Mouse (Mus musculus) CH12.LX (cell line): ENCODE measurements at regions not wholly inside any gene's neighbourhood (a gene's known extent, or its start where the extent isn't known, plus 50 kb on each side); places are given as distances from the start of the nearest gene placed in this dataset.

Experiments used
- DNase-seq: peaks from one replicate; pipeline ENCODE4 v3.0.0-alpha.2; 2013; ENCODE audit errors: extremely low read depth
- H3K27ac ChIP-seq: 2 replicates; pipeline ENCODE4 v1.5.1; 2012; ENCODE audit warnings: low read depth, mild to moderate bottlenecking, control low read depth, moderate library complexity; ENCODE audit not compliant: insufficient read depth
- H3K27me3 ChIP-seq: replicated peaks from 2 replicates; pipeline ENCODE3; 2012; ENCODE audit warnings: inconsistent platforms
- H3K36me3 ChIP-seq, 2 experiments: replicated peaks in 1 of 2; 2 replicates each; pipeline versions ENCODE3 to v1.6.1; 2012; ENCODE audit warnings: inconsistent platforms in 1 of 2, low read length in 1 of 2, mild to moderate bottlenecking in 1 of 2, mixed read lengths in 1 of 2, moderate library complexity in 1 of 2; ENCODE audit not compliant: control insufficient read depth in 1 of 2, insufficient read depth in 1 of 2
- H3K4me1 ChIP-seq, 2 experiments: 2 replicates each; pipeline ENCODE4 v1.6.1; 2012; ENCODE audit warnings: inconsistent platforms in 1 of 2, moderate library complexity in 1 of 2; ENCODE audit not compliant: insufficient read depth in 2 of 2, control insufficient read depth in 1 of 2
- H3K4me2 ChIP-seq: 2 replicates; pipeline ENCODE4 v1.6.1; 2012; ENCODE audit warnings: low read depth, mild to moderate bottlenecking, control low read depth; ENCODE audit not compliant: poor library complexity, insufficient read depth, severe bottlenecking
- H3K4me3 ChIP-seq, 3 experiments: fragments of 150-350 bp in 1 of 3; sonication (generic) in 1 of 3; replicated peaks in 1 of 3; 2 replicates each; pipeline versions ENCODE3 to v1.5.1; 2011 to 2012; ENCODE audit warnings: low read depth in 2 of 3, low read length in 2 of 3, mild to moderate bottlenecking in 2 of 3, moderate library complexity in 2 of 3, control low read depth in 1 of 3, improper control_type of control experiment in 1 of 3, inconsistent platforms in 1 of 3, mixed read lengths in 1 of 3; ENCODE audit not compliant: poor library complexity in 1 of 3
- H3K79me2 ChIP-seq: replicated peaks from 2 replicates; pipeline ENCODE4 v1.6.1; 2012; ENCODE audit warnings: mild to moderate bottlenecking, moderate library complexity; ENCODE audit not compliant: control insufficient read depth, poor library complexity, insufficient read depth, severe bottlenecking; ENCODE audit errors: extremely low read depth
- H3K9ac ChIP-seq: 2 replicates; pipeline ENCODE4 v1.6.1; 2012; ENCODE audit warnings: low read depth, mild to moderate bottlenecking, control low read depth, moderate library complexity; ENCODE audit not compliant: insufficient read depth
- H3K9me3 ChIP-seq: replicated peaks from 2 replicates; pipeline ENCODE3; 2012; ENCODE audit warnings: low read length, inconsistent platforms, mixed read lengths
- BHLHE40 ChIP-seq: IDR thresholded peaks from 2 replicates; pipeline ENCODE4 v1.6.1; 2011; ENCODE audit warnings: mild to moderate bottlenecking, low read depth, low read length, improper control_type of control experiment
- CHD1 ChIP-seq: IDR thresholded peaks from 2 replicates; pipeline ENCODE4 v1.6.1; 2012; ENCODE audit warnings: low read depth, low read length, improper control_type of control experiment, inconsistent platforms
- CTCF ChIP-seq, 2 experiments: IDR thresholded peaks in 1 of 2; conservative IDR thresholded peaks in 1 of 2; 2 replicates each; pipeline ENCODE4 v1.5.1; 2011 to 2012; ENCODE audit warnings: low read depth in 2 of 2, low read length in 2 of 2, improper control_type of control experiment in 1 of 2, inconsistent platforms in 1 of 2, mild to moderate bottlenecking in 1 of 2, moderate library complexity in 1 of 2
- ELF1 ChIP-seq: IDR thresholded peaks from 2 replicates; pipeline ENCODE4 v1.6.1; 2014; ENCODE audit warnings: low read depth, mild to moderate bottlenecking, inconsistent platforms, low read length, improper control_type of control experiment
- EP300 ChIP-seq: IDR thresholded peaks from 2 replicates; pipeline ENCODE4 v1.6.1; 2011; ENCODE audit warnings: low read length, improper control_type of control experiment
- ETS1 ChIP-seq: conservative IDR thresholded peaks from 2 replicates; pipeline ENCODE4 v1.6.1; 2012; ENCODE audit warnings: low read depth, mild to moderate bottlenecking, inconsistent platforms, low read length, improper control_type of control experiment, moderate library complexity
- GABPA ChIP-seq: IDR thresholded peaks from 2 replicates; pipeline ENCODE4 v1.6.1; 2012; ENCODE audit warnings: low read depth, low read length, improper control_type of control experiment, inconsistent platforms; ENCODE audit not compliant: insufficient replicate concordance
- HCFC1 ChIP-seq: IDR thresholded peaks from 2 replicates; pipeline ENCODE4 v1.6.1; 2012; ENCODE audit warnings: low read depth, mild to moderate bottlenecking, inconsistent platforms, low read length, improper control_type of control experiment
- IRF4 ChIP-seq: IDR thresholded peaks from 2 replicates; pipeline ENCODE4 v1.6.1; 2014; ENCODE audit warnings: low read depth, mild to moderate bottlenecking, inconsistent platforms, low read length, improper control_type of control experiment
- JUN ChIP-seq: IDR thresholded peaks from 2 replicates; pipeline ENCODE4 v1.6.1; 2011; ENCODE audit warnings: low read depth, mild to moderate bottlenecking, low read length, improper control_type of control experiment, moderate library complexity; ENCODE audit not compliant: insufficient read depth
- JUND ChIP-seq: conservative IDR thresholded peaks from 2 replicates; pipeline ENCODE4 v1.6.1; 2011; ENCODE audit warnings: low read depth, low read length, improper control_type of control experiment
- KAT2A ChIP-seq: IDR thresholded peaks from 2 replicates; pipeline ENCODE4 v1.6.1; 2012; ENCODE audit warnings: low read length, improper control_type of control experiment, inconsistent platforms; ENCODE audit not compliant: insufficient replicate concordance
- MAFK ChIP-seq: IDR thresholded peaks from 2 replicates; pipeline ENCODE4 v1.6.1; 2011; ENCODE audit warnings: low read length, improper control_type of control experiment; ENCODE audit not compliant: insufficient replicate concordance
- MAZ ChIP-seq: IDR thresholded peaks from 2 replicates; pipeline ENCODE4 v1.6.1; 2012; ENCODE audit warnings: low read depth, mild to moderate bottlenecking, inconsistent platforms, low read length, improper control_type of control experiment, moderate library complexity
- MEF2A ChIP-seq: IDR thresholded peaks from 2 replicates; pipeline ENCODE4 v1.6.1; 2014; ENCODE audit warnings: low read depth, mild to moderate bottlenecking, inconsistent platforms, low read length, improper control_type of control experiment, borderline replicate concordance
- MXI1 ChIP-seq: IDR thresholded peaks from 2 replicates; pipeline ENCODE4 v1.6.1; 2011; ENCODE audit warnings: mild to moderate bottlenecking, low read depth, low read length, improper control_type of control experiment
- MYC ChIP-seq: IDR thresholded peaks from 2 replicates; pipeline ENCODE4 v1.6.1; 2011; ENCODE audit warnings: low read depth, mild to moderate bottlenecking, improper control_type of control experiment, low read length
- NELFE ChIP-seq: IDR thresholded peaks from 2 replicates; pipeline ENCODE4 v1.6.1; 2011; ENCODE audit warnings: low read depth, low read length, improper control_type of control experiment
- NRF1 ChIP-seq: IDR thresholded peaks from 2 replicates; pipeline ENCODE4 v1.6.1; 2014; ENCODE audit warnings: low read depth, mild to moderate bottlenecking, inconsistent platforms, low read length, improper control_type of control experiment, moderate library complexity
- PAX5 ChIP-seq: IDR thresholded peaks from 2 replicates; pipeline ENCODE4 v1.6.1; 2012; ENCODE audit warnings: low read length, inconsistent platforms, mixed read lengths
- POLR2A ChIP-seq: IDR thresholded peaks from 2 replicates; pipeline ENCODE4 v1.6.1; 2011; ENCODE audit warnings: low read depth, mild to moderate bottlenecking, improper control_type of control experiment, low read length
- RAD21 ChIP-seq: IDR thresholded peaks from 2 replicates; pipeline ENCODE4 v1.6.1; 2011; ENCODE audit warnings: low read depth, mild to moderate bottlenecking, low read length, improper control_type of control experiment, moderate library complexity
- SIN3A ChIP-seq: IDR thresholded peaks from 2 replicates; pipeline ENCODE4 v1.6.1; 2012; ENCODE audit warnings: low read length, improper control_type of control experiment, inconsistent platforms
- TBP ChIP-seq: conservative IDR thresholded peaks from 2 replicates; pipeline ENCODE4 v1.6.1; 2011; ENCODE audit warnings: low read depth, low read length, improper control_type of control experiment
- UBTF ChIP-seq: IDR thresholded peaks from 2 replicates; pipeline ENCODE4 v1.6.1; 2012; ENCODE audit warnings: low read depth, mild to moderate bottlenecking, inconsistent platforms, low read length, improper control_type of control experiment, moderate library complexity
- USF1 ChIP-seq: IDR thresholded peaks from 2 replicates; pipeline ENCODE4 v1.6.1; 2014; ENCODE audit warnings: low read depth, mild to moderate bottlenecking, inconsistent platforms, low read length, improper control_type of control experiment
- USF2 ChIP-seq: conservative IDR thresholded peaks from 2 replicates; pipeline ENCODE4 v1.6.1; 2011; ENCODE audit warnings: low read depth, low read length, improper control_type of control experiment
- ZC3H11A ChIP-seq: IDR thresholded peaks from 2 replicates; pipeline ENCODE4 v1.6.1; 2012; ENCODE audit warnings: low read depth, mild to moderate bottlenecking, inconsistent platforms, low read length, improper control_type of control experiment
- ZKSCAN1 ChIP-seq: IDR thresholded peaks from 2 replicates; pipeline ENCODE4 v1.6.1; 2012; ENCODE audit warnings: low read depth, inconsistent platforms, low read length, improper control_type of control experiment, borderline replicate concordance
- ZMIZ1 ChIP-seq: IDR thresholded peaks from 2 replicates; pipeline ENCODE4 v1.6.1; 2012; ENCODE audit warnings: low read depth, mild to moderate bottlenecking, inconsistent platforms, low read length, improper control_type of control experiment
- ZNF384 ChIP-seq: IDR thresholded peaks from 2 replicates; pipeline ENCODE4 v1.6.1; 2012; ENCODE audit warnings: low read depth, low read length, improper control_type of control experiment, inconsistent platforms
- dilution Hi-C: fragments of 300-500 bp; cut with MboI; formaldehyde crosslinking; loops from 2 replicates; pipeline ENCODE4 v1.14.3; 2020; ENCODE audit warnings: low sequenced_read_pairs; ENCODE audit not compliant: extremely low pct_unique_long_range_greater_than_20kb, extremely low pct_ligation_motif_present
- in situ Hi-C: fragments of 300-500 bp; cut with MboI; formaldehyde crosslinking; loops from 3 replicates; pipeline ENCODE4 v1.14.3; 2019; ENCODE audit warnings: low sequenced_read_pairs, low pct_ligation_motif_present, low pct_unique_long_range_greater_than_20kb, mixed read lengths

GRCm38 (mm10) chr3:5088867-5089266 lies 661.7 kb upstream of the Gm8797 start:
- Histone ChIP-seq H3K4me1 (peaks cover 0 to 32% of the 10 kb centered on the region in 2 experiments; a peak in 2 of 4 replicates), H3K79me2 (no peaks in the 10 kb centered on the region), H3K4me2 (peak overlapping the region; percentile 56; the same call in 1 of the 2 replicates), H3K4me3 (no peak overlapping the region), H3K27me3 (no peaks in the 10 kb centered on the region), H3K36me3 (no peaks in the 10 kb centered on the region), H3K9me3 (no peaks in the 10 kb centered on the region), H3K9ac (no peak overlapping the region), H3K27ac (no peak overlapping the region)
- TF ChIP-seq NRF1 (no peak), TBP (0 out of 2 replicates have a peak, but pooled peaks have one; percentile 12), MYC (0 out of 2 replicates have a peak, but pooled peaks have one; percentile 16), MEF2A (0 out of 2 replicates have a peak, but pooled peaks have one; percentile 14)
- dilution Hi-C loops, result no loop called here
- DNase-seq, result peak; percentile 5
- in situ Hi-C loops, result no loop called here

- Histone ChIP-seq H3K9me3 (no peaks in the 10 kb centered on the region), H3K9ac (peak overlapping the region; percentile 55), H3K4me2 (peak overlapping the region; percentile 70), H3K27me3 (no peaks in the 10 kb centered on the region), H3K36me3 (no peaks in the 10 kb centered on the region), H3K4me1 (peaks cover 0 to 32% of the 10 kb centered on the region in 2 experiments; a peak in 2 of 4 replicates), H3K79me2 (no peaks in the 10 kb centered on the region), H3K4me3 (no peak overlapping the region), H3K27ac (peak overlapping the region; percentile 52; the same call in 1 of the 2 replicates)
- in situ Hi-C loops, result no loop called here
- DNase-seq, result peak; percentile 97
- dilution Hi-C loops, result no loop called here
- TF ChIP-seq ZKSCAN1, result no peak
- no peak for TF ChIP-seq UBTF
- TF ChIP-seq MAZ, result peak; percentile 88
- TF ChIP-seq IRF4, result peak; percentile 99
- no peak for TF ChIP-seq USF1
- TF ChIP-seq ZMIZ1, result peak; percentile 24; the same call in 1 of the 2 replicates
- TF ChIP-seq ETS1, result peak; percentile 96
- TF ChIP-seq JUND, result peak; percentile 99
- TF ChIP-seq ZC3H11A, result peak; percentile 34; the same call in 1 of the 2 replicates
- TF ChIP-seq RAD21, result peak; percentile 46
- TF ChIP-seq MYC, result no peak; the same call in 1 of the 2 replicates
- peak; percentile 86 for TF ChIP-seq BHLHE40
- TF ChIP-seq KAT2A, result 0 out of 2 replicates have a peak, but pooled peaks have one; percentile 25
- TF ChIP-seq ELF1, result peak; percentile 62
- TF ChIP-seq EP300, result peak; percentile 98
- TF ChIP-seq USF2, result no peak
- peak; percentile 100 for TF ChIP-seq MEF2A
- peak; percentile 35; the same call in 1 of the 2 replicates for TF ChIP-seq MXI1
- no peak for TF ChIP-seq POLR2A
- no peak for TF ChIP-seq CTCF (conservative IDR thresholded peaks at IDR 0.05 in 1 of 2, IDR thresholded peaks at IDR 0.05 in 1 of 2; ENCODE audit: low read depth in 2 of 2, low read length in 2 of 2)
- TF ChIP-seq MAFK, result peak; percentile 87
- TF ChIP-seq GABPA, result no peak
- no peak for TF ChIP-seq PAX5
- TF ChIP-seq JUN, result peak; percentile 99
- peak; percentile 92 for TF ChIP-seq SIN3A
- no peak for TF ChIP-seq NELFE
- peak; percentile 72; the same call in 1 of the 2 replicates for TF ChIP-seq TBP
- 0 out of 2 replicates have a peak, but pooled peaks have one; percentile 32 for TF ChIP-seq CHD1
- TF ChIP-seq HCFC1, result peak; percentile 58; the same call in 1 of the 2 replicates
- TF ChIP-seq ZNF384, result no peak; the same call in none of the 2 replicates
Measured at GRCm38 (mm10) chr3:5089393-5090010, 661.1 kb upstream of the Gm8797 start.
